Mouse (Mus musculus): ENCODE measurements around the gene Zfp988.
"Not testable (repeated sequence)": the region's sequence is repeated elsewhere in the genome, so short reads cannot be mapped to it uniquely, and the experiment has no call there.

Zfp988 gene

GRCm38 (mm10) chr4:147305436-147305835 is at the start of gene Zfp988:
Gene Zfp988 (plus strand): TSS chr4:147305674.
- not testable (repeated sequence) for H3K27me3 ChIP-seq (ENCODE audit: control insufficient read depth, insufficient read depth, low read length, poor library complexity, severe bottlenecking); H3K36me3 ChIP-seq (ENCODE audit: control insufficient read depth, insufficient read depth, low read length, poor library complexity, severe bottlenecking); DNase-seq (ENCODE audit: low read depth, low spot score)

- DNase-seq (ENCODE audit: low read depth, low spot score); H3K27me3 ChIP-seq (ENCODE audit: control insufficient read depth, insufficient read depth, low read length, poor library complexity, severe bottlenecking); H3K36me3 ChIP-seq (ENCODE audit: control insufficient read depth, insufficient read depth, low read length, poor library complexity, severe bottlenecking): not testable (repeated sequence)
Measured at GRCm38 (mm10) chr4:147262708-147263107, 42.8 kb upstream of the Zfp988 start.

GRCm38 (mm10) chr4:147267302-147267701 is 38.2 kb upstream of the Zfp988 start:
- H3K36me3 ChIP-seq (ENCODE audit: control insufficient read depth, insufficient read depth, low read length, poor library complexity, severe bottlenecking); DNase-seq (ENCODE audit: low read depth, low spot score); H3K27me3 ChIP-seq (ENCODE audit: control insufficient read depth, insufficient read depth, low read length, poor library complexity, severe bottlenecking): not testable (repeated sequence)

GRCm38 (mm10) chr4:147268735-147269134 is 36.7 kb upstream of the Zfp988 start:
- not testable (repeated sequence) for H3K36me3 ChIP-seq (ENCODE audit: control insufficient read depth, insufficient read depth, low read length, poor library complexity, severe bottlenecking); DNase-seq (ENCODE audit: low read depth, low spot score); H3K27me3 ChIP-seq (ENCODE audit: control insufficient read depth, insufficient read depth, low read length, poor library complexity, severe bottlenecking)

- H3K36me3 ChIP-seq (ENCODE audit: control insufficient read depth, insufficient read depth, low read length, poor library complexity, severe bottlenecking); DNase-seq (ENCODE audit: low read depth, low spot score); H3K27me3 ChIP-seq (ENCODE audit: control insufficient read depth, insufficient read depth, low read length, poor library complexity, severe bottlenecking): not testable (repeated sequence)
Measured at GRCm38 (mm10) chr4:147270026-147270425, 35.4 kb upstream of the Zfp988 start.

- DNase-seq (ENCODE audit: low read depth, low spot score) = not testable (repeated sequence)
Measured at GRCm38 (mm10) chr4:147271601-147272000, 33.9 kb upstream of the Zfp988 start.

GRCm38 (mm10) chr4:147275021-147275772 is 30.3 kb upstream of the Zfp988 start:
- H3K27me3 ChIP-seq (ENCODE audit: control insufficient read depth, insufficient read depth, low read length, poor library complexity, severe bottlenecking); H3K36me3 ChIP-seq (ENCODE audit: control insufficient read depth, insufficient read depth, low read length, poor library complexity, severe bottlenecking): not testable (repeated sequence)
- DNase-seq (ENCODE audit: low read depth, low spot score) = peak; percentile 4

More at GRCm38 (mm10) chr4:147271601-147272000, 33.9 kb upstream of the Zfp988 start:
- H3K36me3 ChIP-seq (ENCODE audit: control insufficient read depth, insufficient read depth, low read length, poor library complexity, severe bottlenecking); H3K27me3 ChIP-seq (ENCODE audit: control insufficient read depth, insufficient read depth, low read length, poor library complexity, severe bottlenecking): not testable (repeated sequence)

GRCm38 (mm10) chr4:147275773-147276140 is 29.7 kb upstream of the Zfp988 start:
- DNase-seq (ENCODE audit: low read depth, low spot score); H3K36me3 ChIP-seq (ENCODE audit: control insufficient read depth, insufficient read depth, low read length, poor library complexity, severe bottlenecking): not testable (repeated sequence)

GRCm38 (mm10) chr4:147280406-147280805 is 25.1 kb upstream of the Zfp988 start:
- H3K36me3 ChIP-seq (ENCODE audit: control insufficient read depth, insufficient read depth, low read length, poor library complexity, severe bottlenecking); H3K27me3 ChIP-seq (ENCODE audit: control insufficient read depth, insufficient read depth, low read length, poor library complexity, severe bottlenecking); DNase-seq (ENCODE audit: low read depth, low spot score): not testable (repeated sequence)

More at GRCm38 (mm10) chr4:147275773-147276140, 29.7 kb upstream of the Zfp988 start:
- not testable (repeated sequence) for H3K27me3 ChIP-seq (ENCODE audit: control insufficient read depth, insufficient read depth, low read length, poor library complexity, severe bottlenecking)

- not testable (repeated sequence) for DNase-seq (ENCODE audit: low read depth, low spot score); H3K27me3 ChIP-seq (ENCODE audit: control insufficient read depth, insufficient read depth, low read length, poor library complexity, severe bottlenecking); H3K36me3 ChIP-seq (ENCODE audit: control insufficient read depth, insufficient read depth, low read length, poor library complexity, severe bottlenecking)
Measured at GRCm38 (mm10) chr4:147298585-147298984, 6.9 kb upstream of the Zfp988 start.

- DNase-seq (ENCODE audit: low read depth, low spot score); H3K27me3 ChIP-seq (ENCODE audit: control insufficient read depth, insufficient read depth, low read length, poor library complexity, severe bottlenecking); H3K36me3 ChIP-seq (ENCODE audit: control insufficient read depth, insufficient read depth, low read length, poor library complexity, severe bottlenecking): not testable (repeated sequence)
Measured at GRCm38 (mm10) chr4:147302375-147302774, 3.1 kb upstream of the Zfp988 start.

GRCm38 (mm10) chr4:147335036-147335690 is 29.7 kb downstream of the Zfp988 start:
- not testable (repeated sequence) for H3K27me3 ChIP-seq (ENCODE audit: control insufficient read depth, insufficient read depth, low read length, poor library complexity, severe bottlenecking); H3K36me3 ChIP-seq (ENCODE audit: control insufficient read depth, insufficient read depth, low read length, poor library complexity, severe bottlenecking); DNase-seq (ENCODE audit: low read depth, low spot score)

- H3K27me3 ChIP-seq (ENCODE audit: control insufficient read depth, insufficient read depth, low read length, poor library complexity, severe bottlenecking); DNase-seq (ENCODE audit: low read depth, low spot score); H3K36me3 ChIP-seq (ENCODE audit: control insufficient read depth, insufficient read depth, low read length, poor library complexity, severe bottlenecking): not testable (repeated sequence)
Measured at GRCm38 (mm10) chr4:147335691-147336367, 30.4 kb downstream of the Zfp988 start.

GRCm38 (mm10) chr4:147336368-147337195 is 31.1 kb downstream of the Zfp988 start:
- not testable (repeated sequence) for H3K36me3 ChIP-seq (ENCODE audit: control insufficient read depth, insufficient read depth, low read length, poor library complexity, severe bottlenecking); DNase-seq (ENCODE audit: low read depth, low spot score); H3K27me3 ChIP-seq (ENCODE audit: control insufficient read depth, insufficient read depth, low read length, poor library complexity, severe bottlenecking)
